Mouse (Mus musculus) left cerebral cortex, adult 18-20 months (tissue): Measurements from ENCODE around the gene Taf12. TPM values are rescaled to one million over a fixed set of nuclear protein-coding genes. Genes with fewer than 3 reads are reported as not detected.

ENCODE experiments used
- DNase-seq, 2 experiments: peaks; one replicate each; pipeline ENCODE4 v3.0.0; 2021 to 2022; ENCODE audit warnings: low spot score in 2 of 2, mixed read lengths in 1 of 2
- total RNA-seq, 2 experiments: library from RNA; stranded (reverse); gene quantifications; 2 replicates each; pipeline ENCODE4 v1.2.3; 2021

Taf12 gene
- total RNA-seq, 2 experiments from 2014 or later = 23.1 to 24.5 TPM

GRCm38 (mm10) chr4:132309849-132310472 is 35.8 kb downstream of the Taf12 start:
- DNase-seq = peak; percentile 16 to 34

- DNase-seq = no peak
Observed at GRCm38 (mm10) chr4:132311209-132311608, 37.0 kb downstream of the Taf12 start.

DNA sequence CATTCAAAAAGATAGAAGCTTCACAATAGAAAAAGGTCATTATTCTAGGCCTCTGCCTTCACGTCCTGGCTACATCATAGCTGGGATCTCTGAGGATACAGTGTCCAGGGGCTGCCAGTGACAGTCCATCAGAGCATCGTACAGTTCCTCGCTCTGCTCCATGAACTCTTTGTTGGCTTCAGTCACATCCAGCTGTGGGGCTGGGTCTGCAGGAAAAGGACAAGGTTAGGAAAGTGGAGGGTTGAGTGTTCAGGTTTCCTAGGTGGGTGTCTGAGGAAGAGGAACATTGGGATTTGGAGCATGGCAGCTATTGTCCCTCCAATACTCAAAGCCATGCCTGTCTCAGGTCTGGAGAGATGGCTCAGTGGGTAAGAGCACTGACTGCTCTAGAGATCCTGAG is 37.6 kb downstream of the Taf12 start:
- no peak for DNase-seq

DNA sequence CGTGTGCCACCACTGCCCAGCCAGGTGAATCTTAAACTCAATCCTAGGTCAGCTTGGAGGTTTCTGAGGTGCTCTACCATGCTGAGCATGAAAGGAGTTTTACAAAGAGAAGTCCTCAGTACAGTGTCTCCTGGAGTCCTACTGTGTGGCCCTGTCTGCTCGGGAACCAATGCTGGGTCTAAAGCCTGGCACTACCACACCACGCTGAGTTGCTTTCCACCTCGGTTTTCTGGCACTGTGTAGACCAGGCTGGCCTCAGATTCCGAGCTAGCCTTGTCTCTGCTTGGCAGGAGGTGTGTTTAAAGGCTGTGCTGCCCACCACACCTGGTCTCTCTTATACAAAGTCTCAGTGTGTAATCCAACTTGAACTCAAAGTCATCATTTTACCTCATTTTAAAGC is 38.5 kb downstream of the Taf12 start:
- no peak for DNase-seq

DNA sequence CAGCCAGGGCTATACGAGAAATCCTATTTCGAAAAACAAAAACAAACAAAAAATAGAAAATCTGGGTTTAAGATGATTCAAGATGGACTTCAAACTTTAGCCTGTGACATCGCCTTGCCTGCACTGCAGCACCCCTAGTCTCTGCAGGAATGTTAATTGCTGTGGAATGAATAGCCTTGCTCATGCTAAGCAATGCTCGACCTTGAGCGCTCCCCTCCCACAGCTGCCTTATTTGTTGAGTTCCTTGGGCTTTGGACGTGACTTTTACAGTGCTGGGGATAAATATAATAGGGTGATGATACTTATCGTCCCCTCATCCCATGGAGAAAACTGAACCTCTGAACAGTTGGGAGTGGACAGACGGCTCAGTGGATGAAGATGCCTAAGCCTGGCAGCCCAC is 41.5 kb downstream of the Taf12 start:
- DNase-seq = no peak

DNA sequence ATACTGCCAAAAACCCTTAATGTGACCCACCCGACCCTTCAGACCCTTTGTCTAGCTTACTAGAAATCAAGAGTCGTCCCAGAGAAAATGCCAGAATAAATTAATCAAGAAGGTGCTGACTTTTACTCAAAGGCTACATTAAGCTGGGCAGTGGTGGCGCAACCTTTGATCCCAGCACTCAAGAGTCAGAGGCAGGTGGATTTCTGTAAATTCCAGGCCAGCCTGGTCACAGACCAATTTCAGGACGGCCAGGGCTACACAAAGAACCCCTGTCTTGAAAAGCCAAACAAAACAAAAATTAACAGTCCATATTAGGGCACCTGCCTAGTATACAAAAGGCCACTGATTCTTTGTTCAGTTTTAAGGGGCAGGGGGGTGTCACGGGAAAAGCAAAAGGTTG is 52.3 kb downstream of the Taf12 start:
- DNase-seq = no peak

DNA sequence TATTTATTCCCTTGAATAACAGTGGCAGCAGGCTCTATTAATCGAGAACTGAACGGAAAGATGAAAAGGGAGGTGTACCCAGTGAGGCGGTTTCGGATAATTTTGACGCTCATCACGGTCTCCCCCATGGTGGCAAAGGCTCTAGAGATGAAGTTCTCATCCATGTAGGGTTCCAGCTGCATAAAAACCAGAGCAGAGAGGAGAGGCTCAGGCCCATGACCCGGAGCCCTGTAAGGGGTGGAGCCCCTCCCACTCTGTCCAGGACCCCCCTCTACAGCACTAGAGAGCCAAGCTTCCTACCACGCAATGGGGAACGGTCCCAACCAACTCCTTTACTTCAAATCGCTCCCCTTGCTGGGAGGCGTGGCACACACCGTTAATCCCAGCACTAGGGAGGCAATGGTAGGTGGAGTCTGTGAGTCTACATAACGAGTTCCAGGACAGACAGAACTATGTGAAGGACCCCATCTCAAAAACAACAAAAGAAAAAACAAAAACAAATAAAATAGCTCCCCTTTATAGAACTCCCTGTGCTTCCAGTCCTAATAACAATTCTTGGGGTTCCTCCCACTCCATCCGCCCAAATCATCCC is 54.3 kb downstream of the Taf12 start:
- no peak for DNase-seq

DNA sequence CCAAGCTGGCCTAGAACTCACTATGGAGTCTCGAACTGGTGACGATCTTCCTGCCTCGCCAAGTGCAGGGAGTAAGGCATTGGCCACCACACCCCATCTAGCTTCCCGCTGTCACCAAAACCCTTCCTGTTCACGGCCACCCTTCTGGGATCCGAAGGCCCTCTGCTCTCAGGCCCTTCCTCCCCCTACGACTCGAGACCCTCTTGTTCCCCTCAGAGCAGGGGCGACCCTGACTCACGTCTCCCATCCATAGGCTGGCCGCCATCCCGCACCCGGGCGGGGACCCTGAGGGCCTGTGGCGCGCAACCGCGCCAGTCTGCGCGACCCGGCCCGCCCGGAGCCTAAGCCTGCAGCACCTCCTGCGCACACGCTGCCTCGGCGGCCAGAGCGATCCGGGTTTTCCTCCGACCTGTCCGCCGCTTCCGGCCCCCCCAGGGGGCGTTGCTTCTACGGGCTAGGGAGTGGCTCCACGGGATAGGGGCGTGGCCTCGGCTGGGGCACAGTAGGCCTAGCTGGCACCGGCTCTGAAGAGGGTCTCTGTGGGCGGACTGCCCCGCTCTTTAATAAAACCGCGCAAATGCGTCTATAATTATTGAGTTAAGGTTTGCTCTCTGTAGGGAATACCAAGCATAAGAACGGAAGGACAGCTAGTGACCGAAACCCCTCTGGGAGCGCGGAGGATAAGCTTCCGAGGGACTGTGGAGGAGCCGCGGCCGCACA is 55.1 kb downstream of the Taf12 start, which contains the start of gene Trnau1ap:
Trnau1ap (minus strand) TSS at position 424 of the 720 bp plus-strand sequence.
- peak; percentile 81 to 85 for DNase-seq

DNA sequence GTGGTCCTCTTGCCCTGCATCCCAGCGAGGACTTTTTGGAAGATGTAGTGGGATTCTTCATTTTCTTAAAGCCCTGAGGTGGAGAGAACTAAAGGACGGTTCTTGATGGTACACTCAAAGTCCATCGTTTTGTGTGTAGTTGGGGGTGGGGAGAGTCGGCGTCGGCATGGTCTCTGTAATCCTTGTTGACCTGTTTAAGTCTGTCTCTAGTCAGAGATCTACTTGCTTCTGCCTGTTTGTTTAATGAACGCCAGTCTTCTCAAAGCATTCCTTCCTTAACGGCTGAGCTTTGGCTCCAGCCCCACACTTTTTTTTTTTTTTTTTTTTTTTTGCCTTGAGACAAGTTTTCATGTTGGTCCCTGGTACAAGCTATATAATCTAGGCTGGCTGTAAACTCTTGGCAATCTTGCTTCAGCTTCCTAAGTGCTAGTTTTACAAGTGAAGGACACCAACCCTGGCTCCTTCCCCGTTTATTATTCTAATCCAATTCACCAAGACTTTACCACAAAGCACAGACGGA is 55.7 kb downstream of the Taf12 start:
- DNase-seq = no peak

DNA sequence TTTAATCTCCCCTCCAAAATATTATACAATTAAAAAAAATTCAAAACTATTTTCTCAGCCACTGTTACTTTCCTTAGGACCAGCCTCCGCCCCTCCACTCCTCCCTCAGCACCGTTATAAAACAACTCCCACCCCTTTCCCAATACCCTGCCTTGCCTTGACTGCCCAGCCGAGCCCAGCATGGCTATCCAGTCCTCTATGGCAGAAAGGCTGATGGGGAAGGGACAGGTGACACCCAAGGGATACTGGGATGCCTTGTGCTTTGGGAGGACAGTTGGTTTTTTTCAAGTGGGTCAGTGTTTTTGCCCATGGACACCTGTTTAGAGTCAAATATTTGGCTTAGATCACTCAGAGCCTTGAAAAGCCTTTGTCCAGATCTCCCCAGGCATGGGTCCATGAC is 57.8 kb downstream of the Taf12 start:
- no peak for DNase-seq

GRCm38 (mm10) chr4:132332880-132333279 is 58.7 kb downstream of the Taf12 start:
- DNase-seq = no peak

DNA sequence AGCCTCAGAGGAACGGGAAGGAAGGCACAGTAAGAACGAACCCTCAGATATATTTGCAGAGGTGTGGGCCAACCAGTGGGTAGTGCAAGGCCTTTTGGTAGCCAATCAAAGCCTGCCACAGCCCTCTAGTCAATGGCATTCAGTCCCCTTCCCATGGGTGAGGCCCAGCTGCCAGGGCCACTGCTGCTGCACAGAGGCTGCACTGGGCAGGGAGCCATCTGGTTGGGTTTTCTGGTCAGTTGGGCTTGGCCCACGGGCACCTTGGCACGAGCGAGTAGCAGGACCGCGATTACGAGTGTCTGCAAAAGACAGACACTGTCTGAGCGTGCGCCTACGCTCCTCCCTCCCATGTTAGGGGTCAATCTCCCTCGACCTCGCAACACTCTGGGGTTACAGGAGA is 64.8 kb downstream of the Taf12 start:
- DNase-seq = peak in 1 of 2 experiments; percentile 16

DNA sequence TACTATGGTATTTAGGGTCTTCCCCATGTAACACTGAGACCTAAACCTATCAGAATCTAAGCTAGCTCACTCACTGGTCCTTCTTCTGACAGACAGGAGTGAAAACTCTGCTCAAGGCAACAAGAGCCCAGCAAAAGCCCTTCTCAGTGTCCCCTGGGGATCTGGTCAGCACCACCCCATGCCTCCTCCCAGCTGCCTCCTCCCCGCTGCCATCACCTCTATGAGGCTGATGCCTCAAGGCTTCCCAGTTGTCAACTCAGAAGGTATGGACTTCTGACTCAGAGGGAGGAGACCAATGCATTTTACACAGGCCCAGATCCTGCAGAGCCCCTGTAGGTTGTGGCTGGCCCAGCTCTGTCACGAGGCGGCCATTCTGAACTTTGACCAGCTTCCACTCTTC is 67.3 kb downstream of the Taf12 start:
- no peak for DNase-seq

DNA sequence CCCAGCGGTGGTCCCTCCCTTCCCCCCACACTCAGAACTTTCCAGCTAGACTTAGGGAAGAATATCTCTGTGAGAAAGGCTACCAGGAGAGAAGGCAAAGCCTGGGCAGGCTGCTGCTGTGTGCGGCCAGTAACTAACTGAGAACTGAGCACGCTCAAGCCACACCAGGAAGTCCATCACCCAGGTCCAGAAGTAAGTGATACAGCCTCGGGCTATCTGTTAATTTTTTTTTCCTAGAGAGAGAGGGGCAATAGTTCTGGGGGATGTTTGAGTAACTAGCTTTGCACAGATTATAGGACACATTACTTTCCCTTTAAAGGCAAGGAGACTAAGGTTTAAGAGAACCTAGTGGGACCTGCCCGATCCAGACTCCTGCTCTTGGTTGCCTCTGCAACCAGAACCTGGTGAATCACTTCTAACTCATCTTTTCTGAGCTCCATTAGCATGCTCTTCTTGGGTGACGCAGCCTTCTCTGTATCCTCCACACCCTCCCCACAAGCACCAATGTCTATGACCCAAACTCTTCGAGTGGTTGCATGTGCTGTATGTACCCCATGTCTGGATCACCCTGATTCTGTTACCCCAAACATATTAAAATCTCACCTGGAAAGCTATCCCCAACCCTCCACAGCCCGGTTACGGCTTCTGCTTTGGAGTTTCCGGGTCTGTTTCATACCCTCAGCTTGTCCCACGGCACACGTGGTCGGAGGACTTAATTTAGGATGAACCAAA is 70.4 kb downstream of the Taf12 start:
- DNase-seq = no peak

Other genes starting within 250 kb of the Taf12 start
- not detected for gene Gm10300, start 199.7 kb upstream of the Taf12 start, total RNA-seq
- gene Epb41, start 199.1 kb upstream of the Taf12 start, total RNA-seq = 10 to 100 TPM; 39.0 TPM
- 10 to 100 TPM; 21.6 TPM for gene Oprd1, start 129.9 kb upstream of the Taf12 start, total RNA-seq
- 10 to 100 TPM; 45.0 to 48.1 TPM for gene Ythdf2, start 62.1 kb upstream of the Taf12 start, total RNA-seq
- 10 to 100 TPM; 22.1 to 22.8 TPM for gene Gmeb1, start 12.8 kb upstream of the Taf12 start, total RNA-seq
- gene Rab42, start 29.0 kb downstream of the Taf12 start, total RNA-seq = 1 to 10 TPM; 1.9 to 2.7 TPM
- gene Trnau1ap, start 55.2 kb downstream of the Taf12 start, total RNA-seq = 10 to 100 TPM; 24.3 to 26.2 TPM
- 10 to 100 TPM; 11.6 to 13.2 TPM for gene Rcc1, start 79.2 kb downstream of the Taf12 start, total RNA-seq
- 10 to 100 TPM; 10.3 to 11.8 TPM for gene Phactr4, start 148.1 kb downstream of the Taf12 start, total RNA-seq
- gene Med18, start 189.5 kb downstream of the Taf12 start, total RNA-seq = 10 to 100 TPM in 1 of 2 experiments, 1 to 10 TPM in 1; 9.7 to 10.7 TPM
- 10 to 100 TPM; 10.6 to 11.4 TPM for gene Sesn2, start 236.1 kb downstream of the Taf12 start, total RNA-seq